Mouse (Mus musculus) erythroblast, adult 5-6 weeks (primary cell): Measurements from ENCODE around the gene Dcun1d5. TPM values are rescaled to one million over a fixed set of nuclear protein-coding genes. Genes with fewer than 3 reads are reported as not detected.

ENCODE experiments used
- total RNA-seq, 2 experiments: library from RNA; stranded (forward) in 1 of 2; stranded (reverse) in 1 of 2; fragments of 150-400 nt in 1 of 2; fragments of 200-764, 138-1000 nt in 1 of 2; gene quantifications; 2 replicates each; pipeline versions ENCODE4 v1.2.3 to v1.2.4; 2015 to 2017; ENCODE audit warnings: low replicate concordance in 2 of 2

Gene Dcun1d5
- total RNA-seq, 2 experiments from 2014 or later: 20.9 to 28.1 TPM

Other genes starting within 250 kb of the Dcun1d5 start
- gene Dync2h1, start 74 bp upstream of the Dcun1d5 start, total RNA-seq (2015; ENCODE audit: low replicate concordance): 3.1 TPM in 2 replicates
- gene Dync2h1, start 74 bp upstream of the Dcun1d5 start, total RNA-seq (2017; ENCODE audit: low replicate concordance): 2.1 and 3.8 TPM in 2 replicates
- gene Mmp13, start 88.0 kb downstream of the Dcun1d5 start, total RNA-seq (2015; ENCODE audit: low replicate concordance): 0.84 TPM in 1 of 2 replicates, not detected in the other
- 0.28 and 1.2 TPM in 2 replicates for gene Mmp13, start 88.0 kb downstream of the Dcun1d5 start, total RNA-seq (2017; ENCODE audit: low replicate concordance)
- gene Mmp12, start 159.9 kb downstream of the Dcun1d5 start, total RNA-seq (2015; ENCODE audit: low replicate concordance): not detected in 2 replicates
- not detected in 2 replicates for gene Mmp12, start 159.9 kb downstream of the Dcun1d5 start, total RNA-seq (2017; ENCODE audit: low replicate concordance)
- gene Mmp1b, start 203.5 kb downstream of the Dcun1d5 start, total RNA-seq (2015; ENCODE audit: low replicate concordance): not detected in 2 replicates
- gene Mmp1b, start 203.5 kb downstream of the Dcun1d5 start, total RNA-seq (2017; ENCODE audit: low replicate concordance): not detected in 2 replicates